Mouse (Mus musculus) MEL (cell line): Measurements from ENCODE around the gene Nup35. TPM values are rescaled to one million over a fixed set of nuclear protein-coding genes. Genes with fewer than 3 reads are reported as not detected.

Experiments used
- DNase-seq: peaks from one replicate; pipeline ENCODE4 v3.0.0; 2011; ENCODE audit warnings: low read depth, low spot score
- H3K27ac ChIP-seq: 2 replicates; pipeline ENCODE4 v1.5.1; 2012; ENCODE audit warnings: low read depth, mild to moderate bottlenecking, control low read depth, low read length, moderate library complexity; ENCODE audit not compliant: control insufficient read depth
- H3K27me3 ChIP-seq, 2 experiments: fragments of 150-350 bp in 1 of 2; sonication (generic) in 1 of 2; 2 replicates each; pipeline ENCODE4 v1.6.1; 2012; ENCODE audit warnings: low read length in 2 of 2, mild to moderate bottlenecking in 2 of 2, improper control_type of control experiment in 1 of 2, moderate library complexity in 1 of 2; ENCODE audit not compliant: insufficient read depth in 2 of 2, control insufficient read depth in 1 of 2
- H3K36me3 ChIP-seq, 2 experiments: 2 replicates each; pipeline ENCODE4 v1.6.1; 2012 to 2014; ENCODE audit warnings: low read length in 2 of 2, improper control_type of control experiment in 1 of 2, inconsistent platforms in 1 of 2, mild to moderate bottlenecking in 1 of 2; ENCODE audit not compliant: insufficient read depth in 2 of 2, control insufficient read depth in 1 of 2
- H3K4me1 ChIP-seq, 2 experiments: fragments of 150-350 bp in 1 of 2; sonication (generic) in 1 of 2; 2 replicates each; pipeline ENCODE4 v1.6.1; 2012; ENCODE audit warnings: low read length in 2 of 2, improper control_type of control experiment in 1 of 2, mild to moderate bottlenecking in 1 of 2; ENCODE audit not compliant: insufficient read depth in 2 of 2, control insufficient read depth in 1 of 2
- H3K4me3 ChIP-seq, 2 experiments: fragments of 150-350 bp in 1 of 2; sonication (generic) in 1 of 2; 2 replicates each; pipeline ENCODE4 v1.5.1; 2012; ENCODE audit warnings: low read depth in 2 of 2, low read length in 2 of 2, mild to moderate bottlenecking in 2 of 2, moderate library complexity in 2 of 2, control low read depth in 1 of 2, improper control_type of control experiment in 1 of 2; ENCODE audit not compliant: control insufficient read depth in 1 of 2, insufficient read depth in 1 of 2
- H3K79me2 ChIP-seq: 2 replicates; pipeline ENCODE4 v1.6.1; 2012; ENCODE audit warnings: mild to moderate bottlenecking, low read length, moderate library complexity; ENCODE audit not compliant: control insufficient read depth, poor library complexity, insufficient read depth
- H3K9ac ChIP-seq: 2 replicates; pipeline ENCODE4 v1.6.1; 2012; ENCODE audit warnings: low read depth, mild to moderate bottlenecking, control low read depth, low read length, moderate library complexity; ENCODE audit not compliant: control insufficient read depth, poor library complexity, severe bottlenecking
- H3K9me3 ChIP-seq: fragments of 150-350 bp; sonication (generic); replicated peaks from 2 replicates; pipeline ENCODE4 v1.6.1; 2012; ENCODE audit warnings: mild to moderate bottlenecking, low read length, improper control_type of control experiment, moderate library complexity; ENCODE audit not compliant: insufficient read depth
- CTCF ChIP-seq, 3 experiments: IDR thresholded peaks in 2 of 3; conservative IDR thresholded peaks in 1 of 3; 2 replicates each; pipeline ENCODE4 v1.5.1; 2011 to 2012; ENCODE audit warnings: low read length in 3 of 3, low read depth in 2 of 3, mild to moderate bottlenecking in 2 of 3, improper control_type of control experiment in 1 of 3, inconsistent platforms in 1 of 3, mixed read lengths in 1 of 3, moderate library complexity in 1 of 3; ENCODE audit not compliant: control insufficient read depth in 1 of 3, insufficient read depth in 1 of 3, poor library complexity in 1 of 3, severe bottlenecking in 1 of 3
- E2F4 ChIP-seq: IDR thresholded peaks from 2 replicates; pipeline ENCODE4 v1.6.1; 2011; ENCODE audit warnings: low read depth, low read length, improper control_type of control experiment, borderline replicate concordance
- EP300 ChIP-seq, 2 experiments: IDR thresholded peaks; 2 replicates each; pipeline ENCODE4 v1.6.1; 2011; ENCODE audit warnings: improper control_type of control experiment in 2 of 2, low read length in 2 of 2, low read depth in 1 of 2, mild to moderate bottlenecking in 1 of 2
- GABPA ChIP-seq: IDR thresholded peaks from 2 replicates; pipeline ENCODE4 v1.6.1; 2012; ENCODE audit warnings: low read depth, mild to moderate bottlenecking, inconsistent platforms, low read length, improper control_type of control experiment, moderate library complexity
- GATA1 ChIP-seq: IDR thresholded peaks from 2 replicates; pipeline ENCODE4 v1.6.1; 2011; ENCODE audit warnings: low read depth, low read length, improper control_type of control experiment
- HCFC1 ChIP-seq: IDR thresholded peaks from 2 replicates; pipeline ENCODE4 v1.6.1; 2012; ENCODE audit warnings: low read depth, mild to moderate bottlenecking, inconsistent platforms, low read length, improper control_type of control experiment, moderate library complexity
- MAFK ChIP-seq: IDR thresholded peaks from 2 replicates; pipeline ENCODE4 v1.6.1; 2011; ENCODE audit warnings: low read depth, mild to moderate bottlenecking, low read length, improper control_type of control experiment, borderline replicate concordance
- MAX ChIP-seq: IDR thresholded peaks from 2 replicates; pipeline ENCODE4 v1.6.1; 2011; ENCODE audit warnings: low read length, improper control_type of control experiment
- MYC ChIP-seq: IDR thresholded peaks from 2 replicates; pipeline ENCODE4 v1.6.1; 2011; ENCODE audit warnings: low read depth, mild to moderate bottlenecking, low read length, improper control_type of control experiment, moderate library complexity
- RAD21 ChIP-seq: IDR thresholded peaks from 2 replicates; pipeline ENCODE4 v1.6.1; 2011; ENCODE audit warnings: mild to moderate bottlenecking, low read depth, low read length, improper control_type of control experiment
- RCOR1 ChIP-seq: IDR thresholded peaks from 2 replicates; pipeline ENCODE4 v1.6.1; 2012; ENCODE audit warnings: low read depth, mild to moderate bottlenecking, inconsistent platforms, low read length, improper control_type of control experiment
- SMC3 ChIP-seq: IDR thresholded peaks from 2 replicates; pipeline ENCODE4 v1.6.1; 2011; ENCODE audit warnings: low read depth, low read length, improper control_type of control experiment
- TAL1 ChIP-seq: IDR thresholded peaks from 2 replicates; pipeline ENCODE4 v1.6.1; 2012; ENCODE audit warnings: mild to moderate bottlenecking, inconsistent platforms, low read length, moderate library complexity, mixed read lengths
- TCF12 ChIP-seq: IDR thresholded peaks from 2 replicates; pipeline ENCODE4 v1.6.1; 2014; ENCODE audit warnings: low read depth, mild to moderate bottlenecking, inconsistent platforms, low read length, improper control_type of control experiment, moderate library complexity
- USF1 ChIP-seq: IDR thresholded peaks from 2 replicates; pipeline ENCODE4 v1.6.1; 2014; ENCODE audit warnings: low read depth, mild to moderate bottlenecking, inconsistent platforms, low read length, improper control_type of control experiment, moderate library complexity
- ZNF384 ChIP-seq: IDR thresholded peaks from 2 replicates; pipeline ENCODE4 v1.6.1; 2012; ENCODE audit warnings: low read depth, mild to moderate bottlenecking, inconsistent platforms, low read length, improper control_type of control experiment
- polyA plus RNA-seq, 2 experiments: library from polyadenylated mRNA; stranded (reverse) in 1 of 2; unstranded in 1 of 2; fragments of >175 nt in 1 of 2; fragments of >200 nt in 1 of 2; gene quantifications; 2 replicates each; pipeline versions ENCODE4 v1.2.1 to v1.2.4; 2012; ENCODE audit warnings: low replicate concordance in 2 of 2, low read depth in 1 of 2; ENCODE audit not compliant: insufficient read length in 2 of 2, insufficient read depth in 1 of 2, missing spikeins in 1 of 2
- total RNA-seq: library from RNA; depleted of rRNA; stranded (reverse); fragments of 300-350 nt; gene quantifications from 2 replicates; pipeline ENCODE4 v1.2.3, GENCODE M21; 2012

Gene Nup35
- total and polyA plus RNA-seq, 3 experiments, result 36.1 to 51.5 TPM; not detected in 1

DNA sequence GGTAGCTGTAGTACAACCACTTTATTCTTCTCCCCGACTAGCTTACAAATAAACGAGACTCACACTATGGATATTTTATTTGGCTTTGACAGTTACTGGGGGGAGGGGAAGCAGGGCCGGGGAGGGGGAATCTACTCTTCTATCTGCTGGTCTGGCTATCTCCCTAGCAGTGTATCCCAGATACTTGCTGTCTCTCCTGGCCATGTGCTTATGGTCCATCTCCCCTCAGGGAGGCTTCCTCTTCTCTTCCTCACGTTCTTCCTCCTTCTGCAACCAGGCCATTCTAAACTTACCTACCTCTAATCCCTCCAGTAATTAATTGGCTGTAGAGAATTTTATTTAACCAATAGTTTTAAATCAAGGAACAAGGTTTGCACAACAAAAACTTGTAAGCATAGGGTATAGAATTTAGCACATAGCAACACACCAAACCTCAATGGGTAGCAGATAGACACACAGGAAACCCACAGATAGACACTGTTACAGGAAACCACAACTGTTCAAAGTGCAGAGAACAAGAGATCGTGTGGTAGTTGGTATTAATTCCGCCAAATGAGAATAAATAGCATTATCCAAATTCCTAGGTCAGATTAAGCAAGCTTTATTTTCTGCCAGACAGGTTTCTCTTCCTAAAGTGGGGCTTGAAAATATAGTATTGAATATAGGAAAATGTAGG is 67.5 kb downstream of the Nup35 start:
- no peak overlapping the region for H3K4me3 ChIP-seq
- no peaks in the 10 kb centered on the region for H3K9me3 ChIP-seq
- TF ChIP-seq MAX, result peak; percentile 48; the same call in 1 of the 2 replicates
- 0 out of 2 replicates have a peak, but pooled peaks have one; percentile 20 for TF ChIP-seq GATA1
- TF ChIP-seq RCOR1, result peak; percentile 48
- peak in 1 of 2 experiments; percentile 42; a peak in 1 of 4 replicates for TF ChIP-seq EP300 (IDR thresholded peaks at IDR 0.05; ENCODE audit: low read depth in 1 of 2, low read length in 2 of 2)
- no peak for TF ChIP-seq TAL1

DNA sequence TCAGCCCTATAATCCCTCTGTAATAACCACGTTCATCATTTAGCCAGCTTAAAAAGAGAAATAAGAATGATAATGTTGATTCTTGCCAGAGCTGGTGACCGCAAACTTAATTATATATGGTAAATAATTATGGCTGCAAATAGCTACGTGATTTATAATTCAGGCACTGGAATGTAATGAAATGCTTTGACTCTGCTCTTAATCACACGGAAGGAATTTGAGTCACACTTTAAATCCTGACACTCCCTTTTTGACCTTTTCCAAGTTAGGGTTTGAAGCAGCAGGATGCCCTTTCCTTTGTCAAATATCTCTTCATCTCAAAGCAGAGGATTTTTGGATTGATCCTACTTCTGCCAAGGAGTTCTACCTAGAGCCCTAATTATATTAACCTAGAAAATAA is 71.2 kb downstream of the Nup35 start:
- H3K9ac ChIP-seq, result no peak overlapping the region
- no peak overlapping the region for H3K27ac ChIP-seq
- no peak overlapping the region for H3K4me3 ChIP-seq
- no peaks in the 10 kb centered on the region for H3K79me2 ChIP-seq
- no peak for DNase-seq
- no peaks in the 10 kb centered on the region for H3K9me3 ChIP-seq
- H3K36me3 ChIP-seq, result peaks cover 0 to 9% of the 10 kb centered on the region in 2 experiments; a peak in 2 of 4 replicates
- TF ChIP-seq CTCF (IDR thresholded peaks at IDR 0.05 in 2 of 3, conservative IDR thresholded peaks at IDR 0.05 in 1 of 3; ENCODE audit: control insufficient read depth in 1 of 3, insufficient read depth in 1 of 3, low read depth in 2 of 3, low read length in 3 of 3, poor library complexity in 1 of 3, severe bottlenecking in 1 of 3) (no peak), RCOR1 (no peak), SMC3 (no peak), E2F4 (no peak), MAFK (no peak), GATA1 (no peak), ZNF384 (no peak), TCF12 (no peak), HCFC1 (no peak), GABPA (no peak)
- H3K27me3 ChIP-seq, result no peaks in the 10 kb centered on the region
- H3K4me1 ChIP-seq, result peaks cover 3 to 5% of the 10 kb centered on the region in 2 experiments; a peak in 1 of 4 replicates

More for the DNA sequence above, 67.5 kb downstream of the Nup35 start:
- peaks cover 3 to 5% of the 10 kb centered on the region in 2 experiments; a peak in 1 of 4 replicates for H3K4me1 ChIP-seq
- H3K9ac ChIP-seq, result no peak overlapping the region
- no peaks in the 10 kb centered on the region for H3K27me3 ChIP-seq
- H3K36me3 ChIP-seq, result peaks cover 0 to 9% of the 10 kb centered on the region in 2 experiments; a peak in 2 of 4 replicates
- H3K27ac ChIP-seq, result no peak overlapping the region; the same call in 1 of the 2 replicates
- H3K79me2 ChIP-seq, result no peaks in the 10 kb centered on the region
- peak; percentile 48 for DNase-seq

DNA sequence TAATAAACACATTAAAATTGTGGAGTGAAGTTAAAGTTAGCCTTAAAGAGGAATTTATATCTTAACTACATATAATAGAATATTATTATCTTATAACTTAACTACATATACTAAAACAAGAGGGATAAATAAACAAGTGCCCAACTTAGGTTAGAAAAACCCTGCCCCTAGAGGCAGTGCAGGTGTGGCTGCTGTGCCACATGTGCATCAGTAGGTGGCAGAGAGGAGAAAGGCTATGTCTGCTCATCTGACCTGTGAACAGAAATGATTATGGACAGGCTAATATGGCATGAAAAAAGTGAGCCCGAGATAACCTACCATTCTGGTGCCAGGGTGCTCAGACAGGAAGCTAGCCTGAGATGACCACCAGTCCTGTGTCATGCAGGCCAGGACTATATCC is 90.4 kb downstream of the Nup35 start:
- no peak overlapping the region for H3K27ac ChIP-seq
- peak in 2 of 3 experiments; percentile 24 to 51; a peak in 3 of 6 replicates for TF ChIP-seq CTCF (IDR thresholded peaks at IDR 0.05 in 2 of 3, conservative IDR thresholded peaks at IDR 0.05 in 1 of 3; ENCODE audit: control insufficient read depth in 1 of 3, insufficient read depth in 1 of 3, low read depth in 2 of 3, low read length in 3 of 3, poor library complexity in 1 of 3, severe bottlenecking in 1 of 3)
- no peak for TF ChIP-seq MYC
- TF ChIP-seq RAD21, result peak; percentile 12
- 0 out of 2 replicates have a peak, but pooled peaks have one; percentile 9 for TF ChIP-seq SMC3
- TF ChIP-seq ZNF384, result no peak
- no peak for TF ChIP-seq USF1
- no peaks in the 10 kb centered on the region for H3K4me1 ChIP-seq
- H3K9ac ChIP-seq, result no peak overlapping the region
- peaks cover 1 to 3% of the 10 kb centered on the region in 2 experiments; a peak in 3 of 4 replicates for H3K27me3 ChIP-seq
- H3K79me2 ChIP-seq, result no peaks in the 10 kb centered on the region
- no peaks in the 10 kb centered on the region for H3K36me3 ChIP-seq
- H3K4me3 ChIP-seq, result no peak overlapping the region
- no peaks in the 10 kb centered on the region for H3K9me3 ChIP-seq
- no peak for DNase-seq
